Mouse (Mus musculus) c-Kit-positive CD71-positive TER-119-positive erythroid progenitor cells, embryonic 14.5 days (primary cell): Measurements from ENCODE around the gene Dtx2.

ENCODE experiments used
- DNase-seq: peaks from one replicate; pipeline ENCODE4 v3.0.0-alpha.2; 2013; ENCODE audit warnings: low spot score

Dtx2 gene

GRCm38 (mm10) chr5:135975893-135976668 is 18.5 kb upstream of the Dtx2 start:
- DNase-seq: no peak

DNA sequence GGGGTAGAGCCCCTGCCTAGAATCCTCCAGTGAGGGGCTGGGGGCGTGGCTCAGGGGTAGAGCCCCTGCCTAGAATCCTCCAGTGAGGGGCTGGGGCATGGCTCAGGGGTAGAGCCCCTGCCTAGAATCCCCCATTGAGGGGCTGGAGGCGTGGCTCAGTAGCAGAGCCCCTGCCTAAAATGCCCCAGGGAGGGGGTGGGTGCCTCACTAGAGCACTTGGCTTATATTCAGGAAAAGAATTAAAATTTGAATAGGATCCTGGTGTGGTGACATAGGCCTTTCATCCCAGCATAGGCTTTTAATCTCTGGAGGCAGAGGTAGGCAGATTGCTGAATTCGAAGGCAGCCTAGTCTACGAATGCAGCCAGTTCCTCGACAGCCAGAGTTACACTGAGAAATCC is 15.2 kb upstream of the Dtx2 start:
- no peak for DNase-seq

GRCm38 (mm10) chr5:135979904-135980303 is 14.7 kb upstream of the Dtx2 start, which contains the start of gene Zp3:
Zp3 (plus strand) TSS chr5:135980099.
- DNase-seq: no peak

DNA sequence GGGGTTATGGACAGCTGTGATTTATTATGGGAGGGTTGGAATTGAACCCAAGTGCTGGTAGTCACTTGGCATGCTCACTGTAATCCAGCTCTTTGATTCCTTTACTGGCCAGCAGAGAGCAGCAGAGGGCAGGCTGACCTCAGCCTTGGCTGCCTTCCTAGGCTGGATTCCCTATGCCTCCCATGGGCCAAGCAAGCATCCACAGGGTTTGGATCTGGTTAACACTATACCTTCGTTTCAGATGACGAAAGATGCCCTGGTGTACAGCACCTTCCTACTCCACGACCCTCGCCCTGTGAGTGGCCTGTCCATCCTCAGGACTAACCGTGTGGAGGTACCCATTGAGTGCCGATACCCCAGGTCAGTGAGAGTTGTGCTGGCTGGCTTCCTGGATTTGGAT is 12.2 kb upstream of the Dtx2 start:
- DNase-seq: no peak

DNA sequence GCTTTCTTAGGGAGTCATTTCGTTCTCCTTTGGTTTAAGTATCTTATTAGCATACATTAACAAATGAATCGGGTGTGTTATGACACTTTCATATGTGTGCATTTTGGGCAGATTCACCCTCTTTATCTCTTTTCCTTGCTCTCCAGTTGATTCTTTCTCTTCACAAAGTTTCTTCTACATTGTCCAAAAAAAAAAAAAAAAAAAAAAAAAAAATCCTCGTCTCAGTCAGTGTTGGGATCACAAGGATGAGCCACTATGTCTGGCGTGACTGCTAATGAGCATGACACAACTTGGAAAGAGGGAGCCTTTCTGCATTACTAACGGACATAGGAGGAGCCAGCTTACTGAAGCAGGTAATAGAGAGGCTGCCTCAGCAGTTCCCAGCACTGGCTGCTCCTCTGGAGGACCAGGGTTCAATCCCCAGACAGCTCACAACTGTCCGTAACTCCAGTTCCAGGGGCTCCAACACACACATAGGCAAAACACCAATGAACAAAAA is 10.0 kb upstream of the Dtx2 start:
- no peak for DNase-seq

DNA sequence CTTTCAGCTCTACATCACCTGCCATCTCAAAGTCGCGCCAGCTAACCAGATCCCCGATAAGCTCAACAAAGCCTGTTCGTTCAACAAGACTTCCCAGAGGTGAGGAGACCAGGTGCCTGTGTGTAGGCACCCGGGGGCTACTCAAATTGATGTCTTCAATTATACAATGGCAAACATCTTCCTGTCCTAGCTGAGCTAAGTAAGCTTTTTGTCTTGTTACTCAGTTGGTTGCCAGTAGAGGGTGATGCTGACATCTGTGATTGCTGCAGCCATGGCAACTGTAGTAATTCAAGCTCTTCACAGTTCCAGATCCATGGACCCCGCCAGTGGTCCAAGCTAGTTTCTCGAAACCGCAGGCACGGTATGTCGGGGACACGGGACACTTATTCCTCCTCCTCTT is 7.4 kb upstream of the Dtx2 start:
- DNase-seq: no peak

DNA sequence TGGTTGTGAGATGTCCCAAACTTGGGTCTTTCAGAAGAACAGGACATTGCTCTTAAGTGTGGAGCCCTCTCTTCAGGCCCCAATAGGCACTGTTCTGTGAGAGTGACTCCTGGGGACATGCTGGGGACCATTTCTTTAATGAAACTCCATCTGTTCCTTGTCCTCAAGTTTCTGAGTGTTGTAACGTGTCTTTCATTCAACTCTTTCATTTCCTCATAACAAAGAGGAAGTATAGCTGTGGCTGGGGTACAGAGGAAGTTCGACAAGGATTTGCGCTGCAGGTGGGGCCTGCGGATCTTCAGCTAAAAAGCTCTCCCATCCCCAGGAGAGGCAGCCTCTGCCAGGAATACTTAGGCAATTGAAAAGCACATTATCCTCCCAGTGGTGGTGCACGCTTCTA is 4.0 kb upstream of the Dtx2 start:
- DNase-seq: no peak

- DNase-seq: no peak
Measured at GRCm38 (mm10) chr5:135993381-135993965, 1.1 kb upstream of the Dtx2 start.

- no peak for DNase-seq
Measured at GRCm38 (mm10) chr5:135994335-135994724, 270 bp upstream of the Dtx2 start.

DNA sequence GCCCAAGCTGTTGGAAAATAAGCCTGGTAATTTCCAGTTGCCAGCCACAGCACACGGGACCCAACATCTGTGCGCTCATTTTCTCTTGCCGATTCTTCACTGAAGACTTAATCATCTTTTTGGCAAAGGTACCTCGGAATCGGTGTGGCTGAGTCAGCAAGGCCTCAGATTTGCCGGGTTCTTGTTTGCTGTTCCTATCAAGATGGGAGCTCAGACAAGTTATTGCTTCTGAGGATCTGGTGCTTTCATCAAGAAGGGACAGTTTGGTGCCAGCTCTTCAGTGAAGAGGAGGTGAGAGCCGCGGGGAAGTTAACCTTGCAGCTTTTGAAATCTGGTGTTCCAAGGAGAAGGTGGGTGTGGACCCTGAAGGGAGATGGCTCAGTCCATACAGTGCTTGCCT is 1.6 kb downstream of the Dtx2 start:
- DNase-seq: no peak

DNA sequence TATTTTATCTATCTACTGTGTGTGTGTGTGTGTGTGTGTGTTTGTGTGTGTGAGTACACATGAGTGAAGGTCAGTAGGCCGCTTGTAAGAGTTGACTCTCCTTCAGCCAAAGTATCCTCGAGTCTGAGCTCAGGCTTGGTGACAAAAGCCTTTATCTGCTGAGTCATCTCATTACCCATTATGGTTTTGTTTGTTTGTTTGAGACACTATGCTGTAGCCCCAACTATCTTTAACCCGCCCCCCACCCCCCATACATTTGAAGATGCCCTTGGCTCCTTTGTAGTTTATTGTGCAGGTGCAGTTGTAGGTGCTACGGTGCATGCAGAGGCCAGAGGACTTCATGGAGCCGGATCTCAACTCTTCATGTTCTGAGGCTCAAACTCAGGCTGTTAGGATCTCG is 6.6 kb downstream of the Dtx2 start:
- no peak for DNase-seq

GRCm38 (mm10) chr5:136002325-136002724 is 7.7 kb downstream of the Dtx2 start:
- DNase-seq: no peak

DNA sequence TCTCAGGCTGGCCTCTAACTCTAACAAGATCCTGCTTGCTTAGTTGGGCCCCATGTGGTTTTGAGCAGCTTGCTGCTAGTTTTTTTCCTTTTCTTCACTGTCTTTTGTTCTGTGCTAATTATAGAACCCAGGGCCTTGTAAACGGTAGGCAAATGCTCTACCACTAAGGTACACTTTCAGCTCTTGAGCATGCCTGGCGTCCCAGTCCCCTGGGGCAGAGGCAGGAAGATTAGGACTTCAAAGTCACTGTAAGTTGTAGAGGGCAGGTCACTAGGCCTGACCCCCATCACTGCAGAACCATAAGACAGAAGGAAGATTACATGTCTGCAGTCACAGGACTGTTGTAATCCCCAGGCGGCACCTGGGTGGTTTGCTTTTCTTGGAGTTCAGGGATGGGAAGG is 8.2 kb downstream of the Dtx2 start:
- DNase-seq: no peak

GRCm38 (mm10) chr5:136004537-136004936 is 9.9 kb downstream of the Dtx2 start:
- no peak for DNase-seq

GRCm38 (mm10) chr5:136007745-136008144 is 13.1 kb downstream of the Dtx2 start:
- DNase-seq: no peak

GRCm38 (mm10) chr5:136014877-136015276 is 20.3 kb downstream of the Dtx2 start:
- no peak for DNase-seq

GRCm38 (mm10) chr5:136015586-136015985 is 21.0 kb downstream of the Dtx2 start:
- DNase-seq: no peak

DNA sequence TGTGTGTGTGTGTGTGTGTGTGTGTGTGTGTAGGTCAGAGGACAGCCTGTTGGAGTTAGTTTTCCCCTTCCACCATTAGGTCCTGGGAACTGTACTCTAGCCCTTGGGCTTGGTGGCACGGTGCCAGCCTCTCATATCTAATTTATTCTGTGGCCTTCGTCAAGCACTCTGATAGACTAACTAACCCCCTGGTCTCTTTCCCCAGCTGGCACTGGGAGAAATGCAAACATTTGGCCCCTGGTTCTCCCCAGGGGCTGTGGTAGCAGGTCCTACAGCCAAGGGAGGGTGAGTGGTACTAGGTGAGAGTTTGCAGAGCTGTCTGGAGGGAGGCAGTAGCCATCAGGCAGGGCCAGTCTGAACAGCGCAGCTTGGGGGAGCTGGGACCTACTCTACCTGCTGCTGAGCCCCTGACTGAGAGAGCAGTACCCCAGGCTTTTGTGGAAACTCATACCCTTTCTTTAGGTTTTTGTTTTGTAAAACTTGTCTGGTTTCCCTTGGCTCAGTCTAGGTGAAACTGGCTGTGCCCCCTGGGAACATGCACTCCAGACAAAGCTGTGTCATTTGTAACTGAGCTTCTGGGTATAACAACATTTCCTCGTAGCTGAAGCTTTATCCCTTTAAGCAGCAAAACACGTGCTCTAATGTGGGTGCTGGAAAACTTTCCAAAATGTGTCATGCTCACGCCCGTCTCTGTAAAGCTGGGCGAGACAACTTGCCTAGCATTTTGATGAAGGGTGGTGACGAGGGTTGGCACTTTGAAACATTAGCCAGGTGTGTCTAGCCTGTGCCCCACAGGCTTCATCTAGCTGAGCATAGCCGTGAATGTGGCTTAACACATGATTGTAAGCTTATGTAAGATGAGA is 21.6 kb downstream of the Dtx2 start:
- no peak for DNase-seq

DNA sequence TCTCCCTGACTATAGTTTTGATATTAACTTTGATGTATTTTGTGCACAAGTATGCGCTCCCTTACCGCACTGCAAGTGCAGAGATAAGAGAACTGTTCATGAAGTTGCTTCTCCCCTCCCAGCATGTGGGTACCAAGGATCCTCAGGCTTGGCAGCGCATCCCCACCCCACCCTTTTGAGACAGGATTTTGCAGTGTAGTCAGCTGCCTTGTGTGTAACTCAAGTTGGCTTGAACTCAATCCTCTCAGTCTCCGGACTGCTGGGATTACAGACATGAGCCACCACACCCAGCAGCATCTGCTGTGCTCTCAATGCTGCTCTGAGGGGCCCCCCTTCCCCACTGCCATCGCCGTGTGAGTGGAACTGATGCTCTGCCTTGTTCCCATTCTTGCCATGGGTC is 22.7 kb downstream of the Dtx2 start:
- no peak for DNase-seq

- DNase-seq: no peak
Measured at GRCm38 (mm10) chr5:136018726-136019125, 24.1 kb downstream of the Dtx2 start.

DNA sequence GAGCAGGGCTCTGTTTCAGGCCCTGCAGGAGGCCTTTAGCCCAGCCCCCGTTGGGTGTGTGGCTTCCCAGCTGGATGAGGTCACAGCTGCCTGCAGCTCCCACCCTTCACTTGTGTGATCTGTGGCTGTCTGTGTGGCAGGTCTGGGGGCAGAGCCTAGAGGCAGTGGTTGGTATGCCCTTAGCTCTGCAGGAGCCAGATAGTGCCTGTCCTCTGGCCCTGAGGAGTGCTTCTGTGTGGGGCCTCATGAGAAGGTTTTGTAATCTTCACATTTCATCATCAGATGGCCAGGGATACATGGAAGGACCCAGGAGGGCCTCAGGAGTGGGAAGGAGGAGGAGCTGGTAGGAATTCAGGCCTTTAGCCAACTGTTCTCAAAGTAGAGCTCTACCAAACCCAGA is 25.3 kb downstream of the Dtx2 start:
- DNase-seq: no peak

- DNase-seq: no peak
Measured at GRCm38 (mm10) chr5:136025712-136026111, 31.1 kb downstream of the Dtx2 start.

DNA sequence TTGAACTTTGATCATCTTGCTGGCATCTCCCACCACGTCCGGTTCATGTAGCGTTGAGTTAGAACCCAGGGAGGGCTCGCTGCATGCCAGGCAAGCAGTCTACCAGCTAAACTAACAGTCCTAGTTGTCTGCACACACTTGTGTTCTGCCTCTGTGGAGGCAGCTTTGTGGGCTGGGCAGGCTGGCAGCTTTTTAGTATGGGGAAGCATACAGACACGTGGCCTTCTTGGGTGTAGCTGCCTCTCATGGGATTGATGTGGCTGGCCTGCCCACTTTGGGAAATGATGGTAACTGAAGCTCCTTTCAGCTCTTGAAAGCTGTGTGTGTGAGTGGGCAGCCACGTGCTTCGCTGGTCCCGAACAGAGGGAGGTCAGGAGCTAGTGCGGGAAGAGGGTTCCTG is 32.3 kb downstream of the Dtx2 start:
- DNase-seq: no peak
